Mouse (Mus musculus) hindlimb bud, embryonic 11.5 days (tissue): ENCODE results near the gene Rasgrf2.
A peak's percentile ranks its signal among the peaks of the same experiment; 100 is the strongest.

Experiments used
- DNase-seq: peaks from one replicate; pipeline ENCODE4 v3.0.0-alpha.2; 2012; ENCODE audit warnings: low read depth, low spot score; ENCODE audit errors: extremely low spot score

Rasgrf2 gene

DNA sequence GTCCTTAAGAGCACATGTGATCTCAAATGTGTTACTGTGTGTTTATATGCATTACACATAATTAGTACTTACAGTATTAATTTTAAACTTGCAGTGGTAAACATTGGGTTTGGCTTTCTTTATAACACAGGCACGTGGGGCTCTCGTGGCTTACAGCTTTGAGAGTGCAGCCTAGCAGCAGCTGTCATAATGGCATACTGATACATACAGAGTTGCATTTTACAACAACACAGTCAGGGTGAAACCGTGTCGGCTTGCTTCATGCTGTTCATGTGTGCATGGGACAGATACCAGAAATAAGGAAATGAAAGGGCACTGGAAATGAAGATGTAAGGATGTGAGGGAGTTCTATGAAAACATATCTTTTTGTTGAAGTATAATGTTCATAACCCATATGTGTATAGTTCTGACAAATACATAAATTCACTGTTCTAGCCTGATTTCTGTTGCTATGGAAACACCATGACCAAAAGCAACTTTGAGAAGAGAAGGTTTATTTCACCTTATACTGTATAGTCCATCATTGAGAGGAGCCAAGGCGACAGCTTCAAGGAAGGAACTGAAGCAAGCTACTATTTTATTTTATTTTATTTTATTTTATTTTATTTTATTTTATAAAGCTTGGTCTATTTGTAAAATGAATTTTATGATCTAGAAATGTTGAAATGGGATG, 246.6 kb downstream of the Rasgrf2 start:
- no peak for DNase-seq

DNA sequence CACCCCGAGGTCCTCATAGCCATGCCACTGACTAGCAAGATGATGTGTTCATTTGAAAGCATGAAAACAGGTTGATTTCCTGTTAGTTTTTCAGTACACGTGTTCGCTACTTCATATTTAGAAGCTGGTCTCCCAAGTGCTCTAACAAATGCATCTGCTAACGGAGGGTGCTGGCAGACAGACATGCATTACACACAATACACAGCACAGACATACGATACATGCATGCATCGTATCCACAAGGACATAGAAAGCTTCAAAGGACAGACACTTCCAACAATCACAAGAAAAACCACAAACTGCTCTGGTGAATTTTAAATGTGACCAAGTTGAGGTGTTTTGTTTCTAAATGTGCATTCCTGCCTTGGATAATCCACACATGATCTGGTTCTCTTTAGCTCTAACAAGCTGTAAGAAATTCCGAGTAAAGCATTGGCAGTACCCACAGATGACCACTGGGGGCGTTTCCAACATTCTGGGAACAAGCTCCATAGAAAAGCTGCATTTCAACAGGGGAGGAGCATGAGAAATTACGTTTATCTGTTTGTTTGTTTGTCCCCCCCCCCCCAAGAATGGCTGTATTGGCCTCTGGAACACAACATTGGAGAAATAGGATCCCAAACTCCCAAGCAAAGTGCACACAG, 249.5 kb downstream of the Rasgrf2 start:
- peak; percentile 14 for DNase-seq

DNA sequence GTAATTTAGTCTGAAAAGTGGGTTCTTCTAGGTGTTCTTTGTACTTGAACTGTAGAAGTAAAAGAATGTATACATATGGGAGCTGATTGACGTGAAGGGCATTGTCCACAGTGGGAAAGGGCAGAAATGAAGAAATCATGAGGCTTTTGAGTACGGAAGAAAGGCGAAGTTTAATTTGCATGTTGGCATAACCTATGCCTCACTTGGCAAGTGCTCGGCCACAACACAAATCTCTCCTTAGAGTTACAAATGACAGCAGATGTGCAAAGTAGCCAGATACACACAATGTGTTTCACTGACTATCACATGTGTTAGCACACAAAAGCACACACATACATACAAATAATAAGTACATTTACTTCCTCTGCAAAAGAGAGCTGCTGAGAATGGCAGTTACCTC, 251.2 kb downstream of the Rasgrf2 start:
- DNase-seq, result no peak

DNA sequence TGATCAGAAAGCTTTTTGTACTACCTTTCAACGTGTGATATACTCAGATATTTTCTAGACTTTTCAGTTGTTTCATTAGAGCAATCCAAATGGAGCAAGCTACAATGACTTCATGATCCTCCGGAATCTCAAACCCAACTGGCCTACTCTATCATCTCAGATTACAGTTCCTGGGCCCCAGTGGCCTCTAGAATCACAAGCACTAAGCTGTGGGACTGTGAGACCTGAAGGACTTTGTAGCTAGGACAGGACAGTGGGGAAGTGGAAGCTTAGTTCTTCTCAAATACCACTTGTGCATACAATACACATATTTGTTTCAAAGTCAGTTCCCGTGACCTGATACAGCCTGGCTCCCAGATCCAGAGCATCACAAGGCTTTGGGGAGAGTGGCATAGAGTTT, 253.5 kb downstream of the Rasgrf2 start:
- no peak for DNase-seq

DNA sequence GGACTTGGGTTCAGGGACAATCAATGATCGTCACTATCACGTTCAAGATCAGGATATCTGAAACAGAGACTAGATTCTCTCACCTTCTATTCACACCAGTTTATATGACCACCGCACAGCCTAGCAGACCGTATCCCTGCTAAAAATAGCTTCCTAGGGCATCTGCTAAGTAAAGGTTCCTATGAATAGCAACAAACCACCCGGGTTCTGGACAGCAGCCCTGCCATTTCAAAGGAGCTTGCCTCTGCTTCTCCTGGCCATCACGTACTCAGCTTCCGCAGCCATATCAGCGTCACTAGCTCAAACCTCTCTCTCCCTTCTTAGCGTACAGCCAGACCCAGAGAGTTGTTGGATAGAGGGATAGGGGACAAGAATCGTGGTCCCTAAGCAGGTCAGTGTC, 254.1 kb downstream of the Rasgrf2 start:
- no peak for DNase-seq

DNA sequence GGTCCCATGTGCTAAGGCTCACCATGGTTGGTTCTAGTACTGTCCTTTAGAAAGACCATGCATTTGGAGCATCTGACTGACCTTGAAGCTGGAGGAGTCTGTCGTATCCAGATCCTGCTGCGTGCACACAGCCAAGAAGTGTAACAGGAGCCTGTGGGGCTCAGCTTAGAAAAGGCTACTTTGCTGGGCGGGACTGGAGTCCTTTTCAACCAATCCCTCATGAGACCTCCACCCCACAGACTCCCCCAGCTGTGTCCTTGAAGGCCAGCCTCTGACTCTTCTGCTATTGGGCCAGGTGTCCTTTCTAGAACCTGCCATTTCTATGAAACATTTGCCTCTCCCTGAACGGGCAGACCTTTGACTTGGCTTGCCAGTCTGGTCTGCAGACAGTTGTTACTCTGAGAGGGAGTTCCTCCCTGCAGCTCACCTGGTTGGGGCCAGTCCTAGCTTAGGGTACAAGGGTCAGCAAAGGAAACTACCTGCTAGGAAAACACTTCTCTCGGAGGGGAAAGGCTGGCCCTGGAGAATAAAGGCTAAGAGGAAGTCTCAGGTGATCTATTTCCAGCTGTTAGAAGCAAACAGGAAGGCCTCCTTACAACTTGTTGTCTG, 254.6 kb downstream of the Rasgrf2 start, which contains the start of gene Ckmt2:
Gene Ckmt2, minus strand, starts transcription at position 145 of the 609 bp plus-strand sequence.
- DNase-seq, result no peak

DNA sequence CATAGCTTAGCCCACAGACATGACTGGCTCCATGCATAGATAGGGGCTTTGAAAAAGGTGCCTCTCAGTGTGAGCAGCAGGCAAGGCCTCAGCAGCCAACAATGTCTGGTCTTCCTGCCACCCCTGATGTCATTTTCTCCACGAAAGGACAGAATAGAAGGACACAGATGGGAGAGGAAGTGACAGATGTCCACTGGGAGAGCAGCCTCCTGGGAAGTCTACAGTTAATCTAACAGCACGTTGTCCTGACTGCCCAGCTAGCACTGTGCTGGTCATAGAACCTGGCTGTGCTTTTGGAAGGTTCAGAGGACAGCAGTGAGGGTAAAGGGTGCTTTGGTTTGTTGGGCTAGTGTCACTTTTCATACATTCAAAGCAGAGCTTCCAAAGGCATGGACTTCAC, 255.9 kb downstream of the Rasgrf2 start:
- no peak for DNase-seq

DNA sequence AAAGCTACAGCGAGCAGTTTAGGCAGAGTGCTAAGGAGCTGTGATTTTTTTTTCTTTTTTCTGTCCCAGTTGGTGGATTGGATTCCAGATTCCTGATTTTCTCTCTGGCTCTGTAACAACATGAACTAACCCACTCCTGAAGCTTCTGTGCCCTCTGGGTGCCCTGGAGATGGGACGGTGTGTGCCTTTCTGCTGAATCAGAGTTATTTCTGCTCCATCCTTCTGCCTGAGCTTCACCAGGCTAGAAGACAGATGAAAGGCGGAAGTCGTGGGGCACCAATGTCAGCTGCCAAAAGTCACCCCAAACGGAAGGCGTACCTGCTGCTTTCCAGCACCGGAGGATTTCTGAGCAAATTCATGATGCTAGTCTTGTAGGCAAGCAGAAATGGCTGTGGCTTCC, 256.9 kb downstream of the Rasgrf2 start:
- DNase-seq, result no peak

DNA sequence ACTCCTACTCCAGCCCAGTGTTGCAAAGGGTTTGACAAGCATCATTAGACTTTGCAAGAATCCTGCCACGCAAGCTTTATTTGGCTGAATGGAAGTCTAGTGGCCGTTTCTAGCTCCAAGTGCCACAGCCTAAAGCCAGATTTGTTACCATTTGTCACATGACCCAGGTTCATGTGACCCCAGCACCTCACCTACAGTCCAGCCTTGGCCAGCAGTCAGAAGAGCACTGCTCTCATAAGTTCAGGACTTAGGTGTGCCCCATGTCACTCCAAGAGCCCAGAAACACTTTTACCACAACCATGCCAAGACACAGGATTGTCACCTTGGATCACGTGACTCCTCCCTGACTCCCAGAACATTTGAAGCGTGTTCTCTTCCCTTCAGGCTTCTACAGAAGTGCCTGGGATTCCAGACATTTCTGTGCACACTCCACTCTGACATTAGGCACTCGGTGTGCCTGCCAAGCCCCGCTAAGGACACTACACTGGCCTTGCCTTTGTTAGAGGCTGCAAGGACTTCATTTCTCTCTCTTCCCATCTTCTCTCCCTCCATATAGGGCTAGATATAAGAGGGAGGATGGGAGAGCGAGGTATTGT, 257.6 kb downstream of the Rasgrf2 start:
- DNase-seq, result no peak

DNA sequence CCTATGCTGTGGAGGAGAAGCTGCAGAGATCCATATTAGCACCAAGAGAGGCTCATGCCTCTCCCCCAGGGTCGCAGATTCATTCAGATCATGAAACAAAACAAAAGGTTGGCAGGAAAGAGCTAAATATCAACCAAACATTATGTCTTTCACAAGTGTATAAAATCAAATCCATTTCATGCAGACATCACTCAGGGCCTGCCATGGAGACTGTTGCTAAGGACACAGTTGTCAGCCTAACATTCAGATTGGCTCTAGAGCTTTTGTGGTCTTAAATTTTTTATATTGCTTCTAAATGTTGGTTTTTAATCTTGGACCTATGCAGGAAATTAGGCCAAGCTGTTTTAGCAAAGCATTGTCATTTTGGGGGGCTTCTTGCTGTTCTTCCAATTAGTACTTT, 262.9 kb downstream of the Rasgrf2 start:
- DNase-seq, result no peak

DNA sequence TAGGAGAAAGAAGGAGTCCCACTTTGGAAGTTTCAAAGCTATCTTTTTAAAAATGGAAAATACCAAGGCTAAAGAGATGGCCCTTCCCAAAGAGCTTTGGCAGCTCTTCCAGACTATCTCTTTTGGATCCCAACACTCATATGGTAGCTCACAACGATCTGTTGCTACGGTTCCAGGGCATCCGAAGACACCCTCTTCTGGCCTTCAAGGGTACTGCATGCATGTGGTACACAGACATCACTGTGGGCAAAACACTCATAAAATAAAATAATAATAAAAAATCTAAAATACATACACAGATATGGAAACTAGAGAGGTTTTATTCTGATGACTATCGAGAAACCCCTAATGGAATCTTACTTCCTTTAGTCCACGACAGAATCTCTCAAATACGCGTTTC, 272.6 kb downstream of the Rasgrf2 start:
- no peak for DNase-seq

DNA sequence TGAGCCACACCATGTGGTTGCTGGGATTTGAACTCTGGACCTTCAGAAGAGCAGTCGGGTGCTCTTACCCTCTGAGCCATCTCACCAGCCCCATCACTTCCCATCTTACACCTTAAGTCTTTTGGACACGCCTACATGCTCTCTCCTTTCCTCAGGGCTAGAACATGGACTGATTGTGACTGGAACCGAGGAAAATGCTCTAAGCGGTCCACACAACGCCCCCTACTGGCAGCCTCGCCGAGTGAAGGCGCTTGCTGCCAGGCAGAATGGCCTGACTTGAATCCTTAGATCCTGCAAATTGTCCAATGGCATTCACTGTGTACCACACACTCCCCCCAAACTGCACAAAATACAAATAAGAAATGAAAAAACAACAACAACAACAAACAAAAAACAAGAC, 274.0 kb downstream of the Rasgrf2 start:
- no peak for DNase-seq

DNA sequence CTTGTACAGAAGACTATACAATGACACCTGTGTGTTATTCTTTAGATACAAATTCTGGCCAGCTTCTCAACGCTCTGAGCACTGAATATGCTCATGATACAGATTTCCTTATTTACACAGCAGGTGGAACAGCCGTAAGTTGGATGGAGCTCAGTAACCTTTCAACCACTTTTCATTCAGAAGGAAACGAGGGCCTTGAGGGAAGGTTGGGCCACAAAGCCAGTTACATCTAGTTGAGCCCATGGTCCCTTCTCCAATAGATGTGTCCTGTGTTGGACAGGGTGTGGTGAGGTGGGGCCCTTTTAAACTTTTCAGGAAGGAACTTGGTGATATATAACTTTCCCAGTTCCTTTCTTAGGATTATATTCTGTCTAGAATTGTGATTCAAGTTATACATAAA, 277.0 kb downstream of the Rasgrf2 start:
- no peak for DNase-seq
